ENCODE assay signal across 22 mouse cellular contexts in the genomic region with DNA sequence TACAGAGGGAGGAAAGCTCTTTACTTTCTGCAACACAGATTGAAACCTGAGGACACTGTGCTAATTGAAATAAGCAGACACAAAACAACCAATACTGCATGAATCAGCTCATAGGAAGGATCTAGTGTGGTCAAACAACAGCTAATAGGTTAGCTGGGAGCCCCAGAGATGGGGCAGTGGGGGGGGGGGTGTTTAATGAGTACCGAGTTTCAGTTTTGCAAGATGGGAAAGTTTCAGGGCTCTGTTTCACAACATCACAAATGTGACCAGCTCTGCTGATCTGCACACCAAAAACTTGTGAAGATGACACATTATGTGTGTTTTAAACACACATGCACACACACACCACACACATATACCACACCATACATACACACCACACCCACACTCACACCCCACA. TPM values are rescaled to one million over a fixed set of nuclear protein-coding genes. Genes with fewer than 3 reads are reported as not detected.
DNase-seq lines count a peak whose midpoint lies in the region; ATAC-seq and TF ChIP-seq lines count a peak whose summit lies in the region.
"Had no signal": no experiment of that assay in that cellular context is flagged by ENCODE, and none has a peak within 500 bp of the region (broad histone marks: within the 10 kb centered on the region; RNA-seq: fewer than 3 reads in every experiment).

No protein-coding gene starts in this region.

- no peak for TF ChIP-seq EP300 in CH12.LX (IDR thresholded peaks at IDR 0.05; ENCODE audit: low read length)

- H3K27me3 ChIP-seq in liver, embryonic 16.5 days (ENCODE audit: control insufficient read depth, insufficient read depth, low read depth, low read length) = no peaks in the 10 kb centered on the region
- H3K27me3 ChIP-seq in liver, embryonic 11.5 days (replicated peaks; ENCODE audit: control insufficient read depth, insufficient read depth, low read length) = no peaks in the 10 kb centered on the region
- H3K27me3 ChIP-seq in CH12.LX (replicated peaks) = no peaks in the 10 kb centered on the region
- H3K27me3 ChIP-seq in embryonic facial prominence, embryonic 10.5 days (replicated peaks; ENCODE audit: low read depth, poor library complexity, severe bottlenecking) = peaks cover 11% of the 10 kb centered on the region; the same call in 1 of the 2 replicates
- H3K27me3 ChIP-seq: embryonic facial prominence, embryonic 12.5 days; forebrain, embryonic 13.5 days; forebrain, embryonic 15.5 days had no signal

- no peak overlapping the region for H3K4me2 ChIP-seq in liver, embryonic 16.5 days (ENCODE audit: low read depth, low read length)
- H3K4me2 ChIP-seq in liver, embryonic 11.5 days = no peak overlapping the region
- H3K4me2 ChIP-seq in CH12.LX (ENCODE audit: insufficient read depth, low read depth, poor library complexity, severe bottlenecking) = 0 out of 2 replicates have a peak overlapping the region, but pooled peaks have one; percentile 11
- H3K4me2 ChIP-seq: embryonic facial prominence, embryonic 12.5 days; forebrain, embryonic 13.5 days; forebrain, embryonic 15.5 days had no signal

- H3K79me2 ChIP-seq in CH12.LX (replicated peaks; ENCODE audit: control insufficient read depth, extremely low read depth, insufficient read depth, poor library complexity, severe bottlenecking) = no peaks in the 10 kb centered on the region

- in situ Hi-C loops in CH12.LX (cut with MboI; ENCODE audit: low pct_ligation_motif_present, low pct_unique_long_range_greater_than_20kb, low sequenced_read_pairs) = no loop called here

- TF ChIP-seq CTCF in CH12.LX (conservative IDR thresholded peaks at IDR 0.05 in 1 of 2, IDR thresholded peaks at IDR 0.05 in 1 of 2; ENCODE audit: low read depth in 2 of 2, low read length in 2 of 2) = no peak

- dilution Hi-C loops in CH12.LX (cut with MboI; ENCODE audit: extremely low pct_ligation_motif_present, extremely low pct_unique_long_range_greater_than_20kb, low sequenced_read_pairs) = no loop called here

- DNase-seq in liver, embryonic 11.5 days (ENCODE audit: low spot score) = no peak
- DNase-seq in 416B (ENCODE audit: low read depth) (peak; percentile 44), CH12.LX (ENCODE audit: extremely low read depth) (no peak)
- no peak for DNase-seq in embryonic facial prominence, embryonic 10.5 days (ENCODE audit: low spot score)
- DNase-seq in ovary, postnatal 10 days (ENCODE audit: low spot score) = no peak
- DNase-seq: adrenal gland, adult 2 months; adrenal gland, postnatal 10 days; adrenal gland, postnatal 25 days; B cell, adult 2 months; cerebellum, adult 11 months; cerebellum, adult 18-20 months; cerebellum, adult 8-10 months; cerebellum, adult 9-11 months; cerebellum, postnatal 14 days; cerebellum, postnatal 36 days; embryo, embryonic 11 days; forebrain, postnatal 0 days had no signal

- peak overlapping the region; percentile 30; the same call in 1 of the 2 replicates for H3K27ac ChIP-seq in liver, embryonic 16.5 days (ENCODE audit: low read length)
- H3K27ac ChIP-seq in liver, embryonic 11.5 days (ENCODE audit: low read depth, low read length) = no peak overlapping the region
- H3K27ac ChIP-seq in CH12.LX (ENCODE audit: insufficient read depth, low read depth) = no peak overlapping the region
- no peak overlapping the region for H3K27ac ChIP-seq in embryonic facial prominence, embryonic 10.5 days (replicated peaks)
- H3K27ac ChIP-seq: embryonic facial prominence, embryonic 12.5 days; forebrain, embryonic 13.5 days; forebrain, embryonic 15.5 days had no signal

- TF ChIP-seq RAD21 in CH12.LX (IDR thresholded peaks at IDR 0.05; ENCODE audit: low read depth, low read length) = no peak

- H3K9ac ChIP-seq in liver, embryonic 16.5 days (ENCODE audit: low read depth, low read length) = no peak overlapping the region
- H3K9ac ChIP-seq in liver, embryonic 11.5 days (ENCODE audit: low read depth, low read length) = no peak overlapping the region
- H3K9ac ChIP-seq in CH12.LX (ENCODE audit: insufficient read depth, low read depth) = no peak overlapping the region
- H3K9ac ChIP-seq: embryonic facial prominence, embryonic 12.5 days; forebrain, embryonic 13.5 days; forebrain, embryonic 15.5 days; forebrain, postnatal 0 days had no signal

- H3K4me3 ChIP-seq in liver, embryonic 16.5 days (ENCODE audit: low read depth, low read length) = no peak overlapping the region
- no peak overlapping the region for H3K4me3 ChIP-seq in liver, embryonic 11.5 days (ENCODE audit: low read depth, low read length)
- H3K4me3 ChIP-seq in CH12.LX (replicated peaks in 1 of 3; ENCODE audit: low read depth in 2 of 3, low read length in 2 of 3, poor library complexity in 1 of 3) = no peak overlapping the region
- no peak overlapping the region for H3K4me3 ChIP-seq in embryonic facial prominence, embryonic 10.5 days
- H3K4me3 ChIP-seq: embryonic facial prominence, embryonic 12.5 days; forebrain, embryonic 13.5 days; forebrain, embryonic 15.5 days had no signal

- H3K9me3 ChIP-seq in liver, embryonic 16.5 days (replicated peaks; ENCODE audit: control insufficient read depth, low read length) = no peaks in the 10 kb centered on the region
- H3K9me3 ChIP-seq in liver, embryonic 11.5 days (ENCODE audit: control insufficient read depth, low read length) = no peaks in the 10 kb centered on the region
- no peaks in the 10 kb centered on the region for H3K9me3 ChIP-seq in CH12.LX (replicated peaks; ENCODE audit: low read length)
- no peaks in the 10 kb centered on the region for H3K9me3 ChIP-seq in embryonic facial prominence, embryonic 10.5 days
- H3K9me3 ChIP-seq: embryonic facial prominence, embryonic 12.5 days; forebrain, embryonic 13.5 days; forebrain, embryonic 15.5 days had no signal

- TF ChIP-seq POLR2A in CH12.LX (IDR thresholded peaks at IDR 0.05; ENCODE audit: low read depth, low read length) = no peak

- no peak for ATAC-seq in liver, embryonic 16.5 days (ENCODE audit: low read depth)
- no peak for ATAC-seq in liver, embryonic 11.5 days (replicated peaks; ENCODE audit: low FRiP score)
- ATAC-seq: CD4-positive, CD25-positive, alpha-beta regulatory T cell, adult 4 months; forebrain, embryonic 13.5 days; forebrain, embryonic 15.5 days; forebrain, postnatal 0 days had no signal

- 47% methylated on average over 1 of the region's 1 CpGs for WGBS in liver, embryonic 16.5 days (ENCODE audit: insufficient replicate concordance)
- WGBS in liver, embryonic 11.5 days = 79% methylated on average over 1 of the region's 1 CpGs
- WGBS in embryonic facial prominence, embryonic 10.5 days = 91% methylated on average over 1 of the region's 1 CpGs

- no peaks in the 10 kb centered on the region for H3K36me3 ChIP-seq in liver, embryonic 16.5 days (ENCODE audit: control insufficient read depth, insufficient read depth)
- no peaks in the 10 kb centered on the region for H3K36me3 ChIP-seq in liver, embryonic 11.5 days (ENCODE audit: control insufficient read depth, insufficient read depth, low read length)
- peaks cover 0 to 11% of the 10 kb centered on the region in 2 experiments for H3K36me3 ChIP-seq in CH12.LX (replicated peaks in 1 of 2; ENCODE audit: control insufficient read depth in 1 of 2, insufficient read depth in 1 of 2, low read length in 1 of 2)
- no peaks in the 10 kb centered on the region for H3K36me3 ChIP-seq in embryonic facial prominence, embryonic 10.5 days (replicated peaks)
- H3K36me3 ChIP-seq: embryonic facial prominence, embryonic 12.5 days; forebrain, embryonic 15.5 days had no signal

- H3K4me1 ChIP-seq in liver, embryonic 16.5 days (ENCODE audit: control insufficient read depth, low read depth, low read length) = peaks cover 16% of the 10 kb centered on the region
- peaks cover 5% of the 10 kb centered on the region for H3K4me1 ChIP-seq in liver, embryonic 11.5 days (replicated peaks; ENCODE audit: control insufficient read depth, insufficient read depth, low read length)
- H3K4me1 ChIP-seq in CH12.LX (ENCODE audit: control insufficient read depth in 1 of 2, insufficient read depth in 2 of 2) = peaks cover 24 to 39% of the 10 kb centered on the region in 2 experiments
- peaks cover 22% of the 10 kb centered on the region for H3K4me1 ChIP-seq in embryonic facial prominence, embryonic 10.5 days

TF ChIP-seq in CH12.LX, 34 proteins besides CTCF, POLR2A, EP300 and RAD21:
- TF ChIP-seq RCOR1 (conservative IDR thresholded peaks at IDR 0.05; ENCODE audit: low read depth, low read length) (no peak), IRF4 (IDR thresholded peaks at IDR 0.05; ENCODE audit: low read depth, low read length) (peak; percentile 63)

RNA-seq across cellular contexts. Expression of gene Coq8a, which starts 22.6 kb away (rescaled TPM):
- 37.0 and 43.7 TPM in 2 replicates for polyA plus RNA-seq in liver, embryonic 16.5 days (2015; fragmentation: Nextera tagmentation; extraction: Ambion mirVana)
- 6.7 and 9.3 TPM in 2 replicates for polyA plus RNA-seq in liver, embryonic 11.5 days (2014; fragmentation: Nextera tagmentation; extraction: Ambion mirVana)
- 74.0 and 88.1 TPM in 2 replicates for total RNA-seq in CH12.LX (2012; rRNA removed)
- 73.4 and 84.6 TPM in 2 replicates for total RNA-seq in CH12.LX (2014; rRNA removed)
- 237 and 248 TPM in 2 replicates for polyA plus RNA-seq in CH12.LX (2012; ENCODE audit: insufficient read length, low read depth)
- polyA plus RNA-seq in embryonic facial prominence, embryonic 10.5 days (2016; fragmentation: Nextera tagmentation; extraction: Ambion mirVana) = 1.7 and 2.6 TPM in 2 replicates

RNA-seq across cellular contexts. Expression of gene Psen2, which starts 41.2 kb away (rescaled TPM):
- polyA plus RNA-seq in liver, embryonic 16.5 days (2015; fragmentation: Nextera tagmentation; extraction: Ambion mirVana) = 32.2 and 37.0 TPM in 2 replicates
- 30.9 and 31.3 TPM in 2 replicates for polyA plus RNA-seq in liver, embryonic 11.5 days (2014; fragmentation: Nextera tagmentation; extraction: Ambion mirVana)
- total RNA-seq in CH12.LX (2012; rRNA removed) (36.8 and 45.3 TPM in 2 replicates), CH12.LX (2014; rRNA removed) (23.4 and 24.2 TPM in 2 replicates)
- 46.1 and 47.6 TPM in 2 replicates for polyA plus RNA-seq in CH12.LX (2012; ENCODE audit: insufficient read length, low read depth)
- 7.1 and 7.2 TPM in 2 replicates for polyA plus RNA-seq in embryonic facial prominence, embryonic 10.5 days (2016; fragmentation: Nextera tagmentation; extraction: Ambion mirVana)
